Mouse (Mus musculus) lung, embryonic 14.5 days (tissue): ENCODE data around the gene Tbc1d17. TPM values are rescaled to one million over a fixed set of nuclear protein-coding genes. Genes with fewer than 3 reads are reported as not detected.

Source experiments
- ATAC-seq: fragments of 200-750 bp; cut with Nextera tagmentation; 2 replicates; pipeline ENCODE4 v1.8.0; 2017; ENCODE audit warnings: mild to moderate bottlenecking, moderate TSS enrichment, moderate library complexity; ENCODE audit not compliant: insufficient read depth
- DNase-seq: peaks from one replicate; pipeline ENCODE4 v3.0.0-alpha.2; 2015
- H3K27ac ChIP-seq: fragments of 300-500 bp; sonication (generic); 2 replicates; pipeline ENCODE4 v1.5.1; 2014; ENCODE audit warnings: low read depth, mild to moderate bottlenecking, moderate library complexity
- H3K27me3 ChIP-seq: fragments of 300-500 bp; sonication (generic); 2 replicates; pipeline ENCODE4 v1.6.1; 2014; ENCODE audit warnings: low read length, control low read depth; ENCODE audit not compliant: insufficient read depth
- H3K36me3 ChIP-seq: fragments of 300-500 bp; sonication (generic); 2 replicates; pipeline ENCODE4 v1.6.1; 2014; ENCODE audit warnings: control low read depth; ENCODE audit not compliant: insufficient read depth
- H3K4me1 ChIP-seq: fragments of 300-500 bp; sonication (generic); 2 replicates; pipeline ENCODE4 v1.6.1; 2014; ENCODE audit warnings: antibody characterized with exemption, control low read depth; ENCODE audit not compliant: insufficient read depth
- H3K4me2 ChIP-seq: fragments of 300-500 bp; sonication (generic); 2 replicates; pipeline ENCODE4 v1.6.1; 2014; ENCODE audit warnings: mild to moderate bottlenecking
- H3K4me3 ChIP-seq: fragments of 300-500 bp; sonication (generic); 2 replicates; pipeline ENCODE4 v1.5.1; 2014; ENCODE audit warnings: low read depth, low read length
- H3K9ac ChIP-seq: fragments of 300-500 bp; sonication (generic); 2 replicates; pipeline ENCODE4 v1.6.1; 2014
- H3K9me3 ChIP-seq: fragments of 300-500 bp; sonication (generic); 2 replicates; pipeline ENCODE4 v1.6.1; 2016; ENCODE audit warnings: low read depth, low read length, control low read depth
- CTCF ChIP-seq: IDR thresholded peaks from 2 replicates; pipeline ENCODE4 v1.5.1; 2016; ENCODE audit warnings: antibody characterized with exemption, low read depth
- WGBS: fragments of 180-500 bp; shearing (Covaris S2); extraction: QIAGEN DNeasy Blood & Tissue Kit; methylation state at CpG from one replicate; pipeline ENCODE4 v1.1.7; 2014; 5-methylcytosine and 5-hydroxymethylcytosine counted together
- polyA plus RNA-seq: library from polyadenylated mRNA; unstranded; fragments of >200 nt; fragmentation: Nextera tagmentation; extraction: Ambion mirVana; gene quantifications from 2 replicates; pipeline ENCODE4 v1.2.1, GENCODE M21; 2014

Tbc1d17 gene
- polyA plus RNA-seq, 1 experiment from 2014 or later, result 73.7 TPM

GRCm38 (mm10) chr7:44893197-44893596 is 44.3 kb upstream of the Tbc1d17 start:
- TF ChIP-seq CTCF, result no peak
- Histone ChIP-seq H3K27ac (peak overlapping the region; percentile 93), H3K4me2 (peak overlapping the region; percentile 83), H3K9ac (no peak overlapping the region; the same call in 1 of the 2 replicates), H3K9me3 (no peaks in the 10 kb centered on the region), H3K27me3 (no peaks in the 10 kb centered on the region), H3K4me3 (peak overlapping the region; percentile 82), H3K36me3 (peaks cover 17% of the 10 kb centered on the region), H3K4me1 (peaks cover 22% of the 10 kb centered on the region)
- DNase-seq (peak; percentile 66), ATAC-seq (no peak)
- 7% methylated on average over 8 of the region's 8 CpGs for WGBS

GRCm38 (mm10) chr7:44892276-44892921 is 43.5 kb upstream of the Tbc1d17 start, which contains the start of gene Med25:
TSS of gene Med25 (minus strand) at chr7:44892712.
- Histone ChIP-seq H3K4me2 (peak within 1 kb of the TSS; percentile 83), H3K27me3 (no peaks in the 10 kb centered on the region), H3K36me3 (peaks cover 20% of the 10 kb centered on the region), H3K27ac (peak within 1 kb of the TSS; percentile 93), H3K4me1 (peaks cover 22% of the 10 kb centered on the region), H3K9me3 (no peaks in the 10 kb centered on the region), H3K9ac (peak within 1 kb of the TSS; percentile 86), H3K4me3 (peak within 1 kb of the TSS; percentile 82)
- TF ChIP-seq CTCF, result no peak
- ATAC-seq (peak; percentile 78), DNase-seq (peak; percentile 99)
- WGBS, result under 1% methylated on average over 55 of the region's 56 CpGs

- WGBS, result 12% methylated on average over 6 of the region's 6 CpGs
- Histone ChIP-seq H3K9me3 (no peaks in the 10 kb centered on the region), H3K36me3 (peaks cover 27% of the 10 kb centered on the region), H3K4me1 (peaks cover 19% of the 10 kb centered on the region), H3K4me3 (peak overlapping the region; percentile 82), H3K9ac (peak overlapping the region; percentile 86), H3K27ac (peak overlapping the region; percentile 93; the same call in 1 of the 2 replicates), H3K4me2 (peak overlapping the region; percentile 83), H3K27me3 (no peaks in the 10 kb centered on the region)
- DNase-seq (no peak), ATAC-seq (no peak)
- TF ChIP-seq CTCF, result no peak
Measured at GRCm38 (mm10) chr7:44891611-44892010, 42.7 kb upstream of the Tbc1d17 start.

- WGBS, result 76% methylated on average over 4 of the region's 4 CpGs
- peak overlapping the region; percentile 82; the same call in 1 of the 2 replicates for H3K4me3 ChIP-seq
- H3K27ac ChIP-seq, result no peak overlapping the region
- no peaks in the 10 kb centered on the region for H3K27me3 ChIP-seq
- H3K36me3 ChIP-seq, result peaks cover 35% of the 10 kb centered on the region
- DNase-seq (no peak), ATAC-seq (no peak)
- peak overlapping the region; percentile 83; the same call in 1 of the 2 replicates for H3K4me2 ChIP-seq
- H3K4me1 ChIP-seq, result peaks cover 16% of the 10 kb centered on the region
- no peak for TF ChIP-seq CTCF
- H3K9me3 ChIP-seq, result no peaks in the 10 kb centered on the region
- H3K9ac ChIP-seq, result 0 out of 2 replicates have a peak overlapping the region, but pooled peaks have one; percentile 86
Measured at GRCm38 (mm10) chr7:44890737-44891136, 41.9 kb upstream of the Tbc1d17 start.

DNA sequence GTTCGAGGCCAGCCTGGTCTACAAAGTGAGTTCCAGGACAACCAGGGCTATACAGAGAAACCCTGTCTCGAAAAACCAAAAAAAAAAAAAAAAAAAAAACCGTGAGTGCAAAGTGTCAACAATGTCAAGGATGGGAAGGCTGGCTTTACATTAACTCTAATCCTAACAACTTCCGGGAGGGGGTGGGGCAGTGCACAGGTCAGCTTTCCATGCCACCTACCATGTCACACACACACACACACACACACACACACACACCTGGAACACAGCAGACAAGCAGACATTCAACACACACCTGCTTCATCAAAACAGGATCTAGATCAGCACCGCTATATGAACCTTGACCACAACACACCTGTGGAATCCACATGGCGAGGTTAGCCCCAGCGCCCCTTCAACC is 41.3 kb upstream of the Tbc1d17 start:
- Histone ChIP-seq H3K27me3 (no peaks in the 10 kb centered on the region), H3K4me2 (no peak overlapping the region; the same call in 1 of the 2 replicates), H3K27ac (no peak overlapping the region), H3K9me3 (no peaks in the 10 kb centered on the region), H3K36me3 (peaks cover 41% of the 10 kb centered on the region), H3K9ac (no peak overlapping the region), H3K4me3 (no peak overlapping the region), H3K4me1 (peaks cover 15% of the 10 kb centered on the region)
- TF ChIP-seq CTCF, result no peak
- WGBS, result 73% methylated on average over 6 of the region's 7 CpGs
- ATAC-seq (no peak), DNase-seq (no peak)

GRCm38 (mm10) chr7:44888256-44889105 is 39.6 kb upstream of the Tbc1d17 start:
- Histone ChIP-seq H3K4me1 (peaks cover 9% of the 10 kb centered on the region), H3K4me2 (no peak overlapping the region), H3K27me3 (no peaks in the 10 kb centered on the region), H3K4me3 (no peak overlapping the region), H3K36me3 (peaks cover 55% of the 10 kb centered on the region), H3K9me3 (no peaks in the 10 kb centered on the region), H3K9ac (no peak overlapping the region), H3K27ac (no peak overlapping the region)
- DNase-seq, result no peak
- 83% methylated on average over 13 of the region's 13 CpGs for WGBS
- no peak for ATAC-seq
- no peak for TF ChIP-seq CTCF

DNA sequence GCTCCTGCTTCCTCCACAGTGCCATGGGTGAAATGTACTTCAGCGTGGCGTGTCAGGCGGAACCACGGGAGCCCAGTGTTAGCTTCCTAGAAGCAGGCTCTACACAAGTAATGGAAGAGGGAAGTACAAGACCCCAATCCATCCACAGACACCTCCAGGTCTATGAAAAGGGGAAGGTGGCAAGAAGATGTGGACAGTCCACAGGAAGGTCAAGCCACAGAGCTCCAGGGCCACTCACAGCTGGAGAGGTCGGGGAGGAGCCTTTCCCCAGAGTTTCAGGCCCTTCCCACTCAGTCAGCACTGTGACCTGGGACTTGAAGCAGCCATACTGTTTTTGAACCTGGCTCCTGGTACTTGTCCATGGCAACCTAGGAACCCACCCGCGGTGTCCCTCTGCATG is 38.1 kb upstream of the Tbc1d17 start:
- Histone ChIP-seq H3K9ac (no peak overlapping the region), H3K4me2 (no peak overlapping the region), H3K36me3 (peaks cover 69% of the 10 kb centered on the region), H3K9me3 (no peaks in the 10 kb centered on the region), H3K4me1 (peaks cover 4% of the 10 kb centered on the region; the same call in 1 of the 2 replicates), H3K4me3 (no peak overlapping the region), H3K27me3 (no peaks in the 10 kb centered on the region), H3K27ac (no peak overlapping the region)
- DNase-seq, result no peak
- WGBS, result 80% methylated on average over 7 of the region's 7 CpGs
- ATAC-seq, result no peak
- no peak for TF ChIP-seq CTCF
